In genomic region chr10:87718491-87718890, GRCm38 (mm10) we compare ENCODE assay signal across 29 mouse cellular contexts.
DNase-seq lines count a peak whose midpoint lies in the region; ATAC-seq and TF ChIP-seq lines count a peak whose summit lies in the region.
"Had no signal": no experiment of that assay in that cellular context is flagged by ENCODE, and none has a peak within 500 bp of the region (broad histone marks: within the 10 kb centered on the region; RNA-seq: fewer than 3 reads in every experiment).

No protein-coding gene starts in this region.

- no peak overlapping the region for H3K4me3 ChIP-seq in gastrocnemius, adult 2 months
- H3K4me3 ChIP-seq in lung, postnatal 0 days (ENCODE audit: low read depth, low read length) = no peak overlapping the region
- H3K4me3 ChIP-seq: embryonic facial prominence, embryonic 12.5 days; forebrain, embryonic 10.5 days; heart, embryonic 13.5 days; hindbrain, embryonic 15.5 days; layer of hippocampus, adult 2 months; left cerebral cortex, adult 2 months; limb, embryonic 13.5 days; neural tube, embryonic 15.5 days; stomach, embryonic 15.5 days had no signal

- ATAC-seq in lung, postnatal 0 days = no peak
- ATAC-seq in megakaryocyte, adult 5-6 weeks (ENCODE audit: poor library complexity, severe bottlenecking) = peak; percentile 52
- ATAC-seq: CD4-positive, CD25-positive, alpha-beta regulatory T cell, adult 4 months; forebrain, embryonic 16.5 days; inflammation-experienced regulatory T-cells, adult 6 months had no signal

- no peaks in the 10 kb centered on the region for H3K27me3 ChIP-seq in lung, postnatal 0 days (replicated peaks; ENCODE audit: insufficient read depth, low read length)
- H3K27me3 ChIP-seq: embryonic facial prominence, embryonic 12.5 days; heart, embryonic 13.5 days; hindbrain, embryonic 15.5 days; neural tube, embryonic 15.5 days; stomach, embryonic 15.5 days had no signal

- no peak for TF ChIP-seq EP300 in lung, postnatal 0 days (IDR thresholded peaks at IDR 0.05)

- no peak for TF ChIP-seq CTCF in gastrocnemius, adult 2 months (IDR thresholded peaks at IDR 0.05)
- TF ChIP-seq CTCF in lung, postnatal 0 days (IDR thresholded peaks at IDR 0.05) = no peak

- H3K36me3 ChIP-seq in lung, postnatal 0 days (ENCODE audit: insufficient read depth, low read length) = no peaks in the 10 kb centered on the region
- H3K36me3 ChIP-seq: embryonic facial prominence, embryonic 12.5 days; forebrain, embryonic 10.5 days; heart, embryonic 13.5 days; hindbrain, embryonic 15.5 days; limb, embryonic 13.5 days; neural tube, embryonic 15.5 days; stomach, embryonic 15.5 days had no signal

- peak; percentile 21 for DNase-seq in gastrocnemius, adult 2 months
- no peak for DNase-seq in gastrocnemius, postnatal 10 days
- DNase-seq in lung, adult 18-20 months = peak; percentile 15 to 25
- DNase-seq in lung, postnatal 0 days (ENCODE audit: low spot score) = no peak
- peak; percentile 53 for DNase-seq in adipocyte (ENCODE audit: low spot score)
- no peak for DNase-seq in retina, postnatal 1 day
- DNase-seq: adrenal gland, postnatal 10 days; cerebellum, adult 11-12 months; cerebellum, adult 9-11 months; embryo, embryonic 11 days; gastrocnemius, postnatal 14 days; heart, postnatal 10 days; kidney, adult 11 months; midbrain, embryonic 14.5 days; right cerebral cortex, postnatal 25 days had no signal

- no peak overlapping the region for H3K4me2 ChIP-seq in lung, postnatal 0 days (replicated peaks; ENCODE audit: low read depth, low read length)
- H3K4me2 ChIP-seq: embryonic facial prominence, embryonic 12.5 days; heart, embryonic 13.5 days; hindbrain, embryonic 15.5 days; limb, embryonic 13.5 days; neural tube, embryonic 15.5 days; stomach, embryonic 15.5 days had no signal

- no peaks in the 10 kb centered on the region for H3K9me3 ChIP-seq in lung, postnatal 0 days (ENCODE audit: low read length)
- H3K9me3 ChIP-seq: embryonic facial prominence, embryonic 12.5 days; forebrain, embryonic 10.5 days; heart, embryonic 13.5 days; hindbrain, embryonic 15.5 days; limb, embryonic 13.5 days; neural tube, embryonic 15.5 days; stomach, embryonic 15.5 days had no signal

- 81% methylated on average over 7 of the region's 7 CpGs for WGBS in lung, postnatal 0 days

- no peaks in the 10 kb centered on the region for H3K4me1 ChIP-seq in lung, postnatal 0 days (ENCODE audit: insufficient read depth, low read depth, low read length)
- H3K4me1 ChIP-seq: embryonic facial prominence, embryonic 12.5 days; forebrain, embryonic 10.5 days; heart, embryonic 13.5 days; hindbrain, embryonic 15.5 days; limb, embryonic 13.5 days; neural tube, embryonic 15.5 days; stomach, embryonic 15.5 days had no signal

- intact Hi-C loops in gastrocnemius, adult 2 months (cut with DNase I) = no loop called here

- H3K9ac ChIP-seq in lung, postnatal 0 days (replicated peaks; ENCODE audit: low read depth) = no peak overlapping the region
- H3K9ac ChIP-seq: embryonic facial prominence, embryonic 12.5 days; heart, embryonic 13.5 days; hindbrain, embryonic 15.5 days; limb, embryonic 13.5 days; liver, embryonic 14.5 days; neural tube, embryonic 15.5 days; stomach, embryonic 15.5 days had no signal

- H3K27ac ChIP-seq in gastrocnemius, adult 2 months = no peak overlapping the region
- no peak overlapping the region for H3K27ac ChIP-seq in lung, postnatal 0 days (ENCODE audit: low read length)
- H3K27ac ChIP-seq: embryonic facial prominence, embryonic 12.5 days; forebrain, embryonic 10.5 days; heart, embryonic 13.5 days; hindbrain, embryonic 15.5 days; layer of hippocampus, adult 2 months; left cerebral cortex, adult 2 months; limb, embryonic 13.5 days; liver, embryonic 14.5 days; neural tube, embryonic 15.5 days; stomach, embryonic 15.5 days had no signal

Comparison
In these comparisons a context has a peak if more than half of its experiments do, and no peak if none do; other contexts are left out.
1. DNase-seq: peak in gastrocnemius, adult 2 months (single experiment), lung, adult 18-20 months (2 of 2) and adipocyte (single experiment); none in gastrocnemius, postnatal 10 days (single experiment), lung, postnatal 0 days (single experiment) and retina, postnatal 1 day (single experiment).